Mouse (Mus musculus): ENCODE results near the gene 2310034G01Rik. TPM values are rescaled to one million over a fixed set of nuclear protein-coding genes. Genes with fewer than 3 reads are reported as not detected.
A peak's percentile ranks its signal among the peaks of the same experiment; 100 is the strongest.

2310034G01Rik gene
- not detected in 2 replicates for total RNA-seq (2014; fragmentation: Nextera tagmentation)
- total RNA-seq (2017) = not detected in 2 replicates
- polyA plus RNA-seq (2012) = not detected in 2 replicates

DNA sequence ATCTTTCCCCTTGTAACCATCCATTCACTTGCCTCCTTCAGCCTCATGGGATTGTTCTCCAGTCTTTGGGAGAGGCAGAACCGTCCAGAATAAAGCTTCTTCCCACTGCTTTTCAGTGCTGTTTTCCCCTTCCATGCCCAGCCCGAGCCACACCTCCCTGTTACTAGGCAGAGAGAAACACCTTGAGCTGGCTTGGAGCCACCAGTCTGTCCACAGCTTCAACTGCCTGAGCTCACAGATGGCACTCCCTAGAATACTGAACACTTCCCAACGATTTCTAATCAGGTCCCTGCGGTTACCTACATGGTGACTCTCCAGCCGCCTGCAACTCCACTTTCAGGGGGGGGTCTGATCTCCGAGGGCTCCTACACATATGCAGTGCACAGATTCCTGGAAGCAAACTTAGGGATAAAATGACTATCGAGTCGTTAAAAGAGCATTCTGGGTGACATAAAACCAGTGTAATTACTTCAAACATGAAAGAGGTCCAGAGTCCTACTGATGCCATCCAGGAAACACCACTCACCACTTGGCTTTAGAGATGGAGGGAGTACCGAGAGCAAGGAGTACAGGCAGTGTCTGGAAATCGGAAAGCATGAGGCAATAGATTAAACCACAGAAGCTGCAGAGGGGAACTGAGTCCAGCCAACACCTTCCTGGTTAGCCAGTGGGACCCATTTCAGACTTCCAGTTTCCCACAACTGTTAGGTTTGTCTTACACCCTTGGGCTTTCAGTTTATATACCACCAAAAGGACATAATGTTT lies at the start of gene 2310034G01Rik:
2310034G01Rik (minus strand) TSS at position 135 of the 765 bp plus-strand sequence.
- Histone ChIP-seq H3K27me3 (ENCODE audit: insufficient read depth, low read length) (peaks cover 47% of the 10 kb centered on the region), H3K4me1 (ENCODE audit: insufficient read depth, low read depth, low read length) (peaks cover 16% of the 10 kb centered on the region), H3K36me3 (replicated peaks) (peaks cover 2% of the 10 kb centered on the region), H3K4me3 (ENCODE audit: low read depth, low read length) (no peak within 1 kb of the TSS), H3K9me3 (replicated peaks) (peaks cover 5% of the 10 kb centered on the region; the same call in 1 of the 2 replicates)
- ATAC-seq (ENCODE audit: extremely low read depth, insufficient number of reproducible peaks, low FRiP score, poor library complexity, severe bottlenecking) (no peak), DNase-seq (ENCODE audit: low spot score) (no peak)
- TF ChIP-seq GATA2 (IDR thresholded peaks at IDR 0.05; ENCODE audit: borderline replicate concordance, low read depth, low read length) (no peak), GATA1 (IDR thresholded peaks at IDR 0.05; ENCODE audit: borderline replicate concordance, low read length) (no peak), CTCF (IDR thresholded peaks at IDR 0.05; ENCODE audit: low read depth, low read length) (no peak), POLR2AphosphoS5 (IDR thresholded peaks at IDR 0.05; ENCODE audit: insufficient replicate concordance, low read depth, low read length) (no peak), TAL1 (conservative IDR thresholded peaks at IDR 0.05; ENCODE audit: low read depth, low read length) (no peak)

DNA sequence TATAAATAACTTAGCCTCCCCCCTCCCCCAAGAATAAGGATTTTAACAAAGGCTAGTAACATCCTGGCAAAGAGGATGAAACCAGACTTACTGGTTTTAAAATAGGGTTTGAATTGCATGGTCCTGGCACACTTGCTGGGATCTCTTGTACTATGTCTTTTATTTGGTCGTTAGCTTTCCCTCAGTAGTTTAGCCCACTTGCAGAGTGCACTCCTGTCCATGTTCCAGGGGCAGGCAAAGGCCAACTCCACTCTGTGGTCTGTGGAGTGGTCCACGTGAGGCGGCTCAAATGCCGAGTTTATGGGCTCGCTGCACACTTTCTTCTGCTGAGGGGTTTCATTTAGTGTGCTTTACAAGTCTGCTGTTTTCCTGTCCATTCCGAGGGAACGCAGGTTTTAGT lies 49.8 kb upstream of the 2310034G01Rik start:
- Histone ChIP-seq H3K4me3 (ENCODE audit: low read depth, low read length) (no peak overlapping the region), H3K36me3 (replicated peaks) (peaks cover 48% of the 10 kb centered on the region), H3K9me3 (replicated peaks) (no peaks in the 10 kb centered on the region), H3K4me1 (ENCODE audit: insufficient read depth, low read depth, low read length) (peaks cover 22% of the 10 kb centered on the region), H3K27me3 (ENCODE audit: insufficient read depth, low read length) (no peaks in the 10 kb centered on the region)
- TF ChIP-seq GATA1 (IDR thresholded peaks at IDR 0.05; ENCODE audit: borderline replicate concordance, low read length) = no peak
- TF ChIP-seq POLR2AphosphoS5 (IDR thresholded peaks at IDR 0.05; ENCODE audit: insufficient replicate concordance, low read depth, low read length) = no peak
- TF ChIP-seq GATA2 (IDR thresholded peaks at IDR 0.05; ENCODE audit: borderline replicate concordance, low read depth, low read length) = no peak
- TF ChIP-seq CTCF (IDR thresholded peaks at IDR 0.05; ENCODE audit: low read depth, low read length) = no peak
- no peak for TF ChIP-seq TAL1 (conservative IDR thresholded peaks at IDR 0.05; ENCODE audit: low read depth, low read length)
- no peak for DNase-seq (ENCODE audit: low spot score)
- no peak for ATAC-seq (ENCODE audit: extremely low read depth, insufficient number of reproducible peaks, low FRiP score, poor library complexity, severe bottlenecking)

DNA sequence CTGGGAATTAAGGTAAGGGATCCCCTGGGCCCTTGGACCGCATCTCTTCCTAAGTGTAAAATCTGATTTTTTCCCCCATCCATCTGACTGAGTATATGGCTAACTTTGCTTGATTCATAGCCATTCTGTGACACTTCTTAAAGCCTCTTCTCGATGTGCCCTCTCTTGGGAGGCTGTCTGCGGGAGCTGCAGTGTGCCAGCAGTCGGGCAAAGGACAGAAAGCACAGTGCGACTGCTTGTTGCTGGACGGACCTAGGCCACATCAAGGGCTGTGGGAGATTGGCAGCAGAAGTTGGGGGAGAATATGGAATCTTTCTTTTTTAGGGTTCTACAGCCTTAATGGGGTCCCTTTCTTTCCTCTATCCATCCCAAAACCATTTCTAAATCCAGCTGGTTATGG lies 49.3 kb upstream of the 2310034G01Rik start:
- DNase-seq (ENCODE audit: low spot score) (no peak), ATAC-seq (ENCODE audit: extremely low read depth, insufficient number of reproducible peaks, low FRiP score, poor library complexity, severe bottlenecking) (no peak)
- Histone ChIP-seq H3K36me3 (replicated peaks) (peaks cover 43% of the 10 kb centered on the region), H3K27me3 (ENCODE audit: insufficient read depth, low read length) (no peaks in the 10 kb centered on the region), H3K4me1 (ENCODE audit: insufficient read depth, low read depth, low read length) (peaks cover 25% of the 10 kb centered on the region), H3K9me3 (replicated peaks) (no peaks in the 10 kb centered on the region), H3K4me3 (ENCODE audit: low read depth, low read length) (no peak overlapping the region)
- TF ChIP-seq TAL1 (conservative IDR thresholded peaks at IDR 0.05; ENCODE audit: low read depth, low read length) (no peak), GATA2 (IDR thresholded peaks at IDR 0.05; ENCODE audit: borderline replicate concordance, low read depth, low read length) (no peak), CTCF (IDR thresholded peaks at IDR 0.05; ENCODE audit: low read depth, low read length) (no peak), POLR2AphosphoS5 (IDR thresholded peaks at IDR 0.05; ENCODE audit: insufficient replicate concordance, low read depth, low read length) (no peak), GATA1 (IDR thresholded peaks at IDR 0.05; ENCODE audit: borderline replicate concordance, low read length) (no peak)

DNA sequence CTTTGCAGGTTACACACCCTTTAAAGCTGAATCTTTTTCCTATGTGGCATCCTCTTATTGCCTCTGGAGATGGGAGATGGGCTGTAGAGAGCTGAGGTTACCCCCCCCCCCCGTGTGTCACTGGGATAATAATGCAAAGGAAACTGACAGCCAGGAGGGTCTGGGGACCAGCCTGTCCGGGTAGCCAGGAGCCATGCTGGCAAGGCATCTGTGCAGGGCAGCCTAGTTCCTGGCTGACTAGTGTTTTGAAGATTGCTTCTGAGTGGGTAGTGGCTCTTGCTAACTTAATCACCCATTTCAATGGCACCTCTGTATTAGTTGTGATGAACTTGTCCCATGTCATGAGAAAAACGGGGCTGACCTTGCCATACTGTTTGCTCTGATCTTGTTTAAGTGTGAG lies 48.3 kb upstream of the 2310034G01Rik start:
- H3K36me3 ChIP-seq (replicated peaks) = peaks cover 36% of the 10 kb centered on the region
- no peak for TF ChIP-seq GATA2 (IDR thresholded peaks at IDR 0.05; ENCODE audit: borderline replicate concordance, low read depth, low read length)
- TF ChIP-seq GATA1 (IDR thresholded peaks at IDR 0.05; ENCODE audit: borderline replicate concordance, low read length) = no peak
- no peak for TF ChIP-seq POLR2AphosphoS5 (IDR thresholded peaks at IDR 0.05; ENCODE audit: insufficient replicate concordance, low read depth, low read length)
- no peak for TF ChIP-seq TAL1 (conservative IDR thresholded peaks at IDR 0.05; ENCODE audit: low read depth, low read length)
- no peak for TF ChIP-seq CTCF (IDR thresholded peaks at IDR 0.05; ENCODE audit: low read depth, low read length)
- H3K4me3 ChIP-seq (ENCODE audit: low read depth, low read length) = no peak overlapping the region
- H3K4me1 ChIP-seq (ENCODE audit: insufficient read depth, low read depth, low read length) = peaks cover 35% of the 10 kb centered on the region
- H3K9me3 ChIP-seq (replicated peaks) = no peaks in the 10 kb centered on the region
- DNase-seq (ENCODE audit: low spot score) (no peak), ATAC-seq (ENCODE audit: extremely low read depth, insufficient number of reproducible peaks, low FRiP score, poor library complexity, severe bottlenecking) (no peak)
- no peaks in the 10 kb centered on the region for H3K27me3 ChIP-seq (ENCODE audit: insufficient read depth, low read length)

DNA sequence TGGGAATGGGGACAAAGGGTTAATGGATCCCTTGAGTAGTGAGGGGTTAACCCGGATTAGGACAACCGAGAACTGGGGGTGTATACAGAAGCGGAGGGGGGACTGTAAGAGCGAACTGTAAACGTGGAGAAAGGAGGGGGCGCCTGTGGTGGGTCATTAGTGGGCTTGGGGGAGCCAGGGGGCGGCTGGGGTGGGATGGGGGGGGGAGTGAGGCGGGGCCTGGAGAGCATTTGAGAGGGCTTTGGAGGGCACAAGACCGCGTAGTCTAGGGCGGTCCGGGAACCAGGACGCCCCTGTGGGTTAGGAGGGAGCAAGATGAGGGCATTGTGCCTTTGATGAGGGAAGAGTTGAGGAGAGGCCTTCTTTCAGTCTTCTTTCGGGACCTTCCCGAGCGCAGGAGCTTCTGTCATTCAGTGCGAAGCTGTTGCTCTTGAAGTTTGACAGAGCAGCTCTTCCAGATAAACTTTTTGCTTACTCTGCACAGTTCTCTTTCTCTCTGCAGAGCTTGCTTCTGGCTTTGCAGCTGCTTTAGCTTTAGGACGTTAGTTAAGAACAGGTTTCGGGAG lies 47.4 kb upstream of the 2310034G01Rik start:
- ATAC-seq (ENCODE audit: extremely low read depth, insufficient number of reproducible peaks, low FRiP score, poor library complexity, severe bottlenecking) (no peak), DNase-seq (ENCODE audit: low spot score) (peak; percentile 11)
- TF ChIP-seq CTCF (IDR thresholded peaks at IDR 0.05; ENCODE audit: low read depth, low read length) (no peak), POLR2AphosphoS5 (IDR thresholded peaks at IDR 0.05; ENCODE audit: insufficient replicate concordance, low read depth, low read length) (no peak), GATA1 (IDR thresholded peaks at IDR 0.05; ENCODE audit: borderline replicate concordance, low read length) (no peak), GATA2 (IDR thresholded peaks at IDR 0.05; ENCODE audit: borderline replicate concordance, low read depth, low read length) (no peak), TAL1 (conservative IDR thresholded peaks at IDR 0.05; ENCODE audit: low read depth, low read length) (no peak)
- H3K9me3 ChIP-seq (replicated peaks) = no peaks in the 10 kb centered on the region
- H3K4me3 ChIP-seq (ENCODE audit: low read depth, low read length) = peak overlapping the region; percentile 89
- H3K27me3 ChIP-seq (ENCODE audit: insufficient read depth, low read length) = no peaks in the 10 kb centered on the region
- peaks cover 31% of the 10 kb centered on the region for H3K36me3 ChIP-seq (replicated peaks)
- peaks cover 37% of the 10 kb centered on the region for H3K4me1 ChIP-seq (ENCODE audit: insufficient read depth, low read depth, low read length)
